Mouse (Mus musculus) effector memory CD4-positive, alpha-beta T cell, adult 7 months (primary cell): ENCODE data around the gene Derl3. TPM values are rescaled to one million over a fixed set of nuclear protein-coding genes. Genes with fewer than 3 reads are reported as not detected.

Source experiments
- polyA plus RNA-seq: library from polyadenylated mRNA; unstranded; fragments of 100-300 nt; shearing (Covaris generic); gene quantifications from one replicate; pipeline ENCODE4 v1.2.1, GENCODE M21; 2017

Derl3 gene
- polyA plus RNA-seq: 0.48 TPM

GRCm38 (mm10) chr10:75893089-75893750, at the start of gene Derl3:
Gene Derl3, plus strand, starts transcription at chr10:75893413.

DNA sequence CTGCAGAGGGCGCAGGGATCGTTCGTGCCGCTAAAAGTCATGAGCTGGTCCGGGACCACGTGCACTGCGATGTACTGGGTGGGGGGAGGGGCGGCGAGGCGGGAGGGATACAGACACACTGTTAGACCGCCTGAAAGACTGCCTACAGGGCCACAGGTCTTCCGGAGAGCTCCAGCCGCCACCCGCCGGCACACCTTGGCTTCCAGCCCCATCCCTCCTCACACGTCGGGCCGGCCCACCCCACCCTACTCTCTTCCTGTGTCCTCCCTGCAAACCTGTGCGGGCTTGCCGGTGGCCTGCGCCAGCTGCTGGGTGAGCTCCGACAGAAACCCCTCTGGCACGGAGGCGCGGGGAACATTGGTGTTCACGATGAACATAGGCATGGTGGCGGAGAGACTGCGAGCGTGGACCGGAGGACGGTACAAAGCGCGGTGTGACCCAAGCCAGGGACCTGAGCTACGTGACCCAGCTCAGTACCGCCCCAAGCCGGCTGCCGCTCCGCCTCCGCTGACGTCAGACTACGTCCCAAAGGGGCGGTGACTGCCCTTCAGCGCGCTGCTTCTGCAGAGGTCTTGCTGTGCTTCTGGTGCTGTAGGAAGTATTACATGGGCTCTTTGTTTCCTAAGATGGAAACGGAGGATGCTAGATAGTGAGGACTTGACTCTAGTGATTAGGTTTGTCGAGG, 33.3 kb upstream of the Derl3 start, which contains the start of gene Mif:
Gene Mif, minus strand, starts transcription at position 455 of the 685 bp plus-strand sequence.

GRCm38 (mm10) chr10:75921026-75921725, 28.0 kb downstream of the Derl3 start, which contains the start of gene Smarcb1:
Gene Smarcb1, minus strand, starts transcription at chr10:75921617.

DNA sequence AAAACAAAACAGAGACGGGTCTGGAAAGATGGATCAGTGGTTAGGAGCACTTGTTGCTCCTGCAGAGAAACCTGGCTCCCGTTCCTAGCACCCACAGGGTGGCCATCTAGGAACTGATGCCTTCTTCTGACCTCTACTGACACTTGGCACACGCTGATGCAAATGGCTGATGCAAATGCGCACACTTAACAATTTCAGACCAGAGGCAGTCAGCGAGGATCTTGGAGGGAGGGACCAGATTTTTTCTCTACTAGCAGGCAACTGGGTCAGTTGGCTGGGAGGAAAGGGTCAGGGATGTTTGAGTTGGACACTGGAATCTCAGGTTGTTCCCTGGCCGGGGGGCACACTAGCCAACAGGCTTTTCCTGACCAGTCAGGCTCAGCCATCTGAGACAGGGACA, 39.7 kb downstream of the Derl3 start, which contains the start of gene Chchd10:
Gene Chchd10, plus strand, starts transcription at position 240 of the 400 bp plus-strand sequence.

GRCm38 (mm10) chr10:75935680-75936541, 42.7 kb downstream of the Derl3 start, which contains the start of gene Mmp11:
Gene Mmp11, minus strand, starts transcription at chr10:75936496.

DNA sequence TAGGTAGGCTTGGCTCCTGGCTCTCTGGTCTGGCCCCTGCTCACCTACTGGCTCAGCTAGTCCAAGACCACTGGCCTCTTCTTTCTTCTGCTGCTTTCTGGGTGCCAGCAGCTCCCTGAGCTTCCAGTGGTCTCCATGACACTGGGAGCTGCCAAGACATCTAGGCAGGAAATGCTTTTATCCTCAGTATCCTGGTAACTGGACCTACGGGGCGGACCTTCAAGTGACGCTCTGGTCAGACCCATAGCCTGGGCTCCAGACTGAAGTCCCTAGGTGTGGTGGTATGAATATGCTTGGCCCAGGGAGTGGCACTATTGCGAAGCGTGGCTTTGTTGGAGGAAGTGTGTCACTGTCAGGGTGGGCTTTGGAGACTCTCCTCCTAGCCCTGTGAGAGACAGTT, 47.3 kb downstream of the Derl3 start, which contains the start of gene Gm867:
Gene Gm867, minus strand, starts transcription at position 153 of the 400 bp plus-strand sequence.

GRCm38 (mm10) chr10:75942736-75943477, 49.7 kb downstream of the Derl3 start, which contains the start of gene Vpreb3:
Gene Vpreb3, plus strand, starts transcription at chr10:75943057.

Other genes with a start within 250 kb of the Derl3 start
- 6.2 TPM for gene Susd2, start 249.4 kb upstream of the Derl3 start, polyA plus RNA-seq
- 45.6 TPM for gene Cabin1, start 129.1 kb upstream of the Derl3 start, polyA plus RNA-seq
- 40.4 TPM for gene Ddt, start 120.0 kb upstream of the Derl3 start, polyA plus RNA-seq
- not detected for gene Gm20441, start 112.5 kb upstream of the Derl3 start, polyA plus RNA-seq
- 2.7 TPM for gene Gstt3, start 112.0 kb upstream of the Derl3 start, polyA plus RNA-seq
- gene Gstt1, start 94.8 kb upstream of the Derl3 start, polyA plus RNA-seq: 0.38 TPM
- gene Gstt4, start 70.9 kb upstream of the Derl3 start, polyA plus RNA-seq: not detected
- 37.6 TPM for gene Gstt2, start 56.0 kb upstream of the Derl3 start, polyA plus RNA-seq
- 511 TPM for gene Mif, start 33.2 kb upstream of the Derl3 start, polyA plus RNA-seq
- 41.5 TPM for gene Smarcb1, start 28.2 kb downstream of the Derl3 start, polyA plus RNA-seq
- gene Chchd10, start 39.7 kb downstream of the Derl3 start, polyA plus RNA-seq: 18.7 TPM
- 0.77 TPM for gene Mmp11, start 43.1 kb downstream of the Derl3 start, polyA plus RNA-seq
- gene Gm867, start 47.3 kb downstream of the Derl3 start, polyA plus RNA-seq: not detected
- 1.3 TPM for gene Vpreb3, start 49.6 kb downstream of the Derl3 start, polyA plus RNA-seq
- gene Gm5134, start 61.1 kb downstream of the Derl3 start, polyA plus RNA-seq: 0.79 TPM
- gene Zfp280b, start 139.2 kb downstream of the Derl3 start, polyA plus RNA-seq: 32.4 TPM
- gene Slc5a4b, start 217.5 kb downstream of the Derl3 start, polyA plus RNA-seq: 0.20 TPM